Mouse (Mus musculus) testis, adult 2 months (tissue): ENCODE measurements around the gene Slmap. TPM values are rescaled to one million over a fixed set of nuclear protein-coding genes. Genes with fewer than 3 reads are reported as not detected.
A peak's percentile ranks its signal among the peaks of the same experiment; 100 is the strongest.

ENCODE experiments used
- H3K27ac ChIP-seq: fragments of 200-500 bp; 2 replicates; pipeline ENCODE4 v1.5.1; 2012; ENCODE audit warnings: low read depth, low read length; ENCODE audit not compliant: control insufficient read depth, insufficient read depth
- H3K27me3 ChIP-seq: fragments of 200-500 bp; 2 replicates; pipeline ENCODE4 v1.6.1; 2012; ENCODE audit warnings: mild to moderate bottlenecking, low read length, moderate library complexity; ENCODE audit not compliant: control insufficient read depth, insufficient read depth
- H3K36me3 ChIP-seq: fragments of 200-500 bp; 2 replicates; pipeline ENCODE4 v1.6.1; 2012; ENCODE audit warnings: mild to moderate bottlenecking, low read length; ENCODE audit not compliant: control insufficient read depth, insufficient read depth
- H3K4me1 ChIP-seq: fragments of 200-500 bp; 2 replicates; pipeline ENCODE4 v1.6.1; 2012; ENCODE audit warnings: low read length; ENCODE audit not compliant: control insufficient read depth, insufficient read depth
- H3K4me3 ChIP-seq: fragments of 200-500 bp; 2 replicates; pipeline ENCODE4 v1.5.1; 2012; ENCODE audit warnings: low read depth, mild to moderate bottlenecking, low read length, moderate library complexity, mixed read lengths; ENCODE audit not compliant: control insufficient read depth
- CTCF ChIP-seq: fragments of 200-500 bp; IDR thresholded peaks from 2 replicates; pipeline ENCODE4 v1.5.1; 2012; ENCODE audit warnings: low read depth, mild to moderate bottlenecking, inconsistent platforms, low read length, moderate library complexity; ENCODE audit not compliant: control insufficient read depth, insufficient read depth, insufficient replicate concordance
- POLR2A ChIP-seq: fragments of 200-500 bp; IDR thresholded peaks from 2 replicates; pipeline ENCODE4 v1.6.1; 2012; ENCODE audit warnings: low read depth, mild to moderate bottlenecking, inconsistent platforms, low read length, moderate library complexity; ENCODE audit not compliant: control insufficient read depth
- polyA plus RNA-seq: library from polyadenylated mRNA; depleted of rRNA; stranded (reverse); fragments of >200 nt; gene quantifications from 2 replicates; pipeline ENCODE4 v1.2.3, GENCODE M21; 2012

The Slmap gene
- polyA plus RNA-seq, 1 experiment, result 21.9 TPM

DNA sequence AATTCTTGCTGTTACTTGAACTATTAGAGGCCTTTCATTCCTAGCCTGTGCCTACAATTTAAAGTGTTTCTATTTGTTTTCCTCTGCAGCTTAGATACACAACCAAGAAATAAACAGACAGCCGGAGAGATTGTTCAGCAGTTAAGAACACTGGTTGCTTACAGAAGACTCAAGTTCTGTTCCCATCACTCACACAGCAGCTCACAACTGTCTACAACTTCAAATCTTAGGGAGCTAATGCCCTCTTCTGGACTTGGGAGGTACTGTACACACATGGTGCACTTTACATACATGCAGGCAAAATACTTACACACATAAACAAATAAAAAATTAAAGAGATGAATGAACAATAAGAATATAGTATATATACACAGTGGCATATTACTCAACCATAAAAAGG lies 39.7 kb downstream of the Slmap start:
- Histone ChIP-seq H3K27ac (no peak overlapping the region), H3K4me1 (no peaks in the 10 kb centered on the region), H3K36me3 (no peaks in the 10 kb centered on the region), H3K4me3 (no peak overlapping the region), H3K27me3 (no peaks in the 10 kb centered on the region)
- TF ChIP-seq POLR2A (no peak), CTCF (no peak)

DNA sequence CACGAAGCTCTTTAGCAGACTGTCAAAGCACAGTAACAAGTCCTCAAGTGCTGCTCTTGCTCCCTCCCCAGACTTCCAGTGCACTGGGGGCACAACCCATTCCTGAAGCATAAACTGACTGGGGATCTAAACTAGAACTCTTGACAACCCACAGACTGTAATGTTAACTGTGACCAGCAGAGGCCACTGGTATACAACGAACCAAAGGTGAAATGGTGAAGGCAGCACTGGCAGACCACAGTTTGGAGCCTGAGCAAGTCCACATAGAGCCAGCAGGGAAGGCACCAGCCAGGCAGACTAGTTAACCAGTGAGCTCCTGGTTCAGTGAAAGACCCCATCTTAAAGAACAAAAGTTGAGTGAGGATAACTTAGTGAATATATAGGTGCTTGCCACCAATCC lies 43.6 kb downstream of the Slmap start:
- H3K27ac ChIP-seq, result no peak overlapping the region
- TF ChIP-seq POLR2A, result no peak
- TF ChIP-seq CTCF, result peak; percentile 45; the same call in 1 of the 2 replicates

GRCm38 (mm10) chr14:26488329-26489020 lies 46.3 kb downstream of the Slmap start:
- H3K27me3 ChIP-seq, result no peaks in the 10 kb centered on the region
- H3K27ac ChIP-seq, result no peak overlapping the region
- H3K4me1 ChIP-seq, result no peaks in the 10 kb centered on the region
- TF ChIP-seq POLR2A, result no peak
- no peak for TF ChIP-seq CTCF
- no peaks in the 10 kb centered on the region for H3K36me3 ChIP-seq
- H3K4me3 ChIP-seq, result no peak overlapping the region

More for the DNA sequence above, 43.6 kb downstream of the Slmap start:
- Histone ChIP-seq H3K27me3 (no peaks in the 10 kb centered on the region), H3K4me1 (no peaks in the 10 kb centered on the region), H3K36me3 (no peaks in the 10 kb centered on the region), H3K4me3 (no peak overlapping the region)

DNA sequence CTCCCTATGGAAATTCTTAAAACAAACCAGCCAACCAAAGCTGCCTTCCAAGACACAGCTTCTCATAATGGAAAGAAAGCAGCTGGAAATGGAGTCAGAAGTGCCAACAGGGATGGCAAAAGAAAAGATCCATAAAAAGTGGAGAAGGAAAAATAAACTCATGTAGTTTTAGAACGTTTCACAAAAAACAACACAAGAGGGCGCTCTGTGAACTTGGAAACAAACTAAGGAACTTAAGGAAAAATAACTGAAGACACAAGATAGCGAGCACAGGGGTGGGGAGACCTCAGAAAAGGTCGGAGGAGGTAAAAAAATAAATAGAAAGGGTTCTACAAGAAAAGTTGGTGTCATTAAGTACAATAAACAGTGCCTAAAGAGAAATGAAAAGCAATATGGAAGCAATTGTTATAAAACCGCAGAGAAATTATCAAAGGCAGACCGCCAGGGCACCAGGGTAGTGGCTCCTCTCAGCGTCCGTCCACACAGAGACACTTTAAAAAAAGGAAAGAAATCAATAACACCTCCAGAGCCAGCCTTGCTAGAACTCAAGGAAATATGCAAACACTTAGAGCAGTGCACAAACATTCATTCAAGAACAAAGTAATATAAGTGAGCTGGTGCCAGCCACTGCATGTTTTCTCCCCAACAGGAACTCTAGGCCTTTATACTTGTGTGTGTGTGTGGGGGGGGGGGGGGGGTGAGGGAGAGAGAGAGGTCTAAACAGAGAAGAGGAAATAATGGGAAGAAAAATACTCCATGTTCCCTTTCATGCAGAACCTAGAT lies 48.1 kb downstream of the Slmap start:
- no peak for TF ChIP-seq POLR2A
- TF ChIP-seq CTCF, result no peak
- H3K4me1 ChIP-seq, result no peaks in the 10 kb centered on the region
- H3K36me3 ChIP-seq, result no peaks in the 10 kb centered on the region
- no peak overlapping the region for H3K27ac ChIP-seq
- no peaks in the 10 kb centered on the region for H3K27me3 ChIP-seq
- no peak overlapping the region for H3K4me3 ChIP-seq

GRCm38 (mm10) chr14:26481457-26481856 lies 53.3 kb downstream of the Slmap start:
- H3K27ac ChIP-seq, result no peak overlapping the region
- H3K4me3 ChIP-seq, result no peak overlapping the region
- H3K36me3 ChIP-seq, result no peaks in the 10 kb centered on the region
- no peaks in the 10 kb centered on the region for H3K27me3 ChIP-seq
- TF ChIP-seq CTCF (no peak), POLR2A (no peak)
- no peaks in the 10 kb centered on the region for H3K4me1 ChIP-seq

- no peak overlapping the region for H3K4me3 ChIP-seq
- H3K36me3 ChIP-seq, result no peaks in the 10 kb centered on the region
- no peak overlapping the region for H3K27ac ChIP-seq
- no peaks in the 10 kb centered on the region for H3K4me1 ChIP-seq
- H3K27me3 ChIP-seq, result no peaks in the 10 kb centered on the region
- TF ChIP-seq POLR2A (no peak), CTCF (no peak)
Measured at GRCm38 (mm10) chr14:26477738-26478137, 57.0 kb downstream of the Slmap start.

- Histone ChIP-seq H3K4me3 (no peak overlapping the region), H3K27me3 (no peaks in the 10 kb centered on the region)
- no peak for TF ChIP-seq CTCF
- no peak for TF ChIP-seq POLR2A
Measured at GRCm38 (mm10) chr14:26476391-26476790, 58.3 kb downstream of the Slmap start.

More at GRCm38 (mm10) chr14:26476391-26476790, 58.3 kb downstream of the Slmap start:
- Histone ChIP-seq H3K27ac (no peak overlapping the region), H3K36me3 (no peaks in the 10 kb centered on the region), H3K4me1 (no peaks in the 10 kb centered on the region)
